Mouse (Mus musculus): Measurements from ENCODE around the gene Hjurp. TPM values are rescaled to one million over a fixed set of nuclear protein-coding genes. Genes with fewer than 3 reads are reported as not detected.

Gene Hjurp
- polyA plus RNA-seq (2012; rRNA removed) = 29.4 and 32.1 TPM in 2 replicates

- peak; percentile 100 for DNase-seq
- Histone ChIP-seq H3K4me3 (replicated peaks; ENCODE audit: extremely low read depth, low read depth, low read length) (peak within 1 kb of the TSS; percentile 67), H3K4me1 (ENCODE audit: control insufficient read depth, insufficient read depth, low read length) (peaks cover 7% of the 10 kb centered on the region; the same call in 1 of the 2 replicates)
- WGBS = under 1% methylated on average over 50 of the region's 50 CpGs
- no peak for TF ChIP-seq POLR2A (IDR thresholded peaks at IDR 0.05; ENCODE audit: borderline replicate concordance, extremely low read depth, low read depth, low read length)
- TF ChIP-seq CTCF (IDR thresholded peaks at IDR 0.05; ENCODE audit: insufficient read depth, low read length) = no peak
Measured at GRCm38 (mm10) chr1:88277098-88277817, at the start of gene Hjurp, which contains the start of gene Trpm8. Gene Hjurp, minus strand, starts transcription at chr1:88277633. Gene Trpm8, plus strand, starts transcription at chr1:88277661.

DNA sequence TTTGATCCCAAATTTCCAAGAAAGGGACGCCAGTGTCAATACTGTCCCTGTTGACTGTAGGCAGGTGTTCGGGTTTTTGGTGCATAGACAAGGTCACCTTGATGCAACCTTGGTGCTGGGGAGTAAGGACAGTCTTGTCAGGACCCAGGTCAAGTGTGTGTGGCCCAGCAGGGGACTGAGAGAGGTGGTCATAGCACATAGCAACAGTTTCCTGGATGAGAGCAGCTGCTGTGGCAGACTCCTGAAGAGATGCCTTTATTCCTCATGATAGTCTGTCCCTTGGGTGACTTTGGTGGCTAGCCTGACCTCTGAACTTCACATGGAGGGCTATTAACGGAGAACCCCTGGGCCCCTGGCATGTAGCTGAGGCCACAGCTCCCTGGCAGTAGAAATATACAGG is 45.7 kb upstream of the Hjurp start:
- Histone ChIP-seq H3K4me3 (replicated peaks; ENCODE audit: extremely low read depth, low read depth, low read length) (no peak overlapping the region), H3K4me1 (ENCODE audit: control insufficient read depth, insufficient read depth, low read length) (no peaks in the 10 kb centered on the region)
- WGBS = 76% methylated on average over 3 of the region's 3 CpGs
- TF ChIP-seq POLR2A (IDR thresholded peaks at IDR 0.05; ENCODE audit: borderline replicate concordance, extremely low read depth, low read depth, low read length) (no peak), CTCF (IDR thresholded peaks at IDR 0.05; ENCODE audit: insufficient read depth, low read length) (no peak)
- DNase-seq = no peak

DNA sequence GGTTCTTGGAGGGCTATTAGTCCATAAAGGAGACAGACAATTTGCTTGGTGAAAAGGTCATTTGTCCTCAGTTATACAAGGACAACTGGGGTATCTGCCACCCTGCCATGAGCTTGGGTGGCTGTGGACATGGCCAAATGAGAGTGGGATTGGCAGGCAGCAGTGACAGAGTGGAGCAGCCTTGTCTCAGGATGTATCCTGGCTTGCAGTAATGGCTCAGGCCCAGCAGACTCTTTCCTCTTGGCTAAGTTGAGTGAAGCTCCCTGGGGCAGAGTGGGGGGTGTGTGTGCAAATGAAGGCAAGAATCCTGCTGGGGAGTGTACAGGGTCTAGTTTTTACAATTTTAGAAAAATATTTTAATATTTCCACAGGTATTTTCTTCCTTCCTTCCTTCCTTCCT is 44.7 kb upstream of the Hjurp start:
- Histone ChIP-seq H3K4me3 (replicated peaks; ENCODE audit: extremely low read depth, low read depth, low read length) (no peak overlapping the region), H3K4me1 (ENCODE audit: control insufficient read depth, insufficient read depth, low read length) (no peaks in the 10 kb centered on the region)
- DNase-seq = no peak
- TF ChIP-seq CTCF (IDR thresholded peaks at IDR 0.05; ENCODE audit: insufficient read depth, low read length) = no peak
- no peak for TF ChIP-seq POLR2A (IDR thresholded peaks at IDR 0.05; ENCODE audit: borderline replicate concordance, extremely low read depth, low read depth, low read length)

DNA sequence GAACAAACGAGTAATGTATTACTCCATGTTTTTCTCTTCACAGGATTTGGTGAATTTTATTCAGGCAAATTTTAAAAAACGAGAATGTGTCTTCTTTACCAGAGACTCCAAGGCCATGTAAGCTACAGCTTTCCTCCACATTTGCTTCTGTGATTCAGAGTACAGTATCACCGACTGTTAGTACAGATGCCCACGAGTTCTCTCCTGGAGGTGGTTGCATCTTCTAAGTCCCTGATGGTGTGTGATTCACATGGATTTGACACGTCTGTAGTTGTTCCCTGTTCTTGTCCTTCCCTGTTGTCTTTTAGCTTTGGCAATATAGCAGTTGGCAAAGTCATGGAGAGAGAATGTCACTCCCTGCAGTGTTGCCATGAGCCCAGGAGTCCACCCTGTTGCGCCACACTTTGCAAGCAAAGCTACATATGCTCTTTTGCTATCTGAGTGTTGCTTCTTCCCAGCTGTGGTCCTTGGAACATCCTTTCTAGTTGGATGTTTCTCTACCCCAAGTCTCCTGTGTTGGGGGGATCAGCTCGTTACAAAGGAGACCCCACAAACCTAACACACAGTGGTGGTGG is 43.5 kb upstream of the Hjurp start:
- WGBS = 66% methylated on average over 7 of the region's 7 CpGs
- no peak for DNase-seq
- no peaks in the 10 kb centered on the region for H3K4me1 ChIP-seq (ENCODE audit: control insufficient read depth, insufficient read depth, low read length)
- TF ChIP-seq CTCF (IDR thresholded peaks at IDR 0.05; ENCODE audit: insufficient read depth, low read length) = no peak
- TF ChIP-seq POLR2A (IDR thresholded peaks at IDR 0.05; ENCODE audit: borderline replicate concordance, extremely low read depth, low read depth, low read length) = no peak
- H3K4me3 ChIP-seq (replicated peaks; ENCODE audit: extremely low read depth, low read depth, low read length) = no peak overlapping the region

DNA sequence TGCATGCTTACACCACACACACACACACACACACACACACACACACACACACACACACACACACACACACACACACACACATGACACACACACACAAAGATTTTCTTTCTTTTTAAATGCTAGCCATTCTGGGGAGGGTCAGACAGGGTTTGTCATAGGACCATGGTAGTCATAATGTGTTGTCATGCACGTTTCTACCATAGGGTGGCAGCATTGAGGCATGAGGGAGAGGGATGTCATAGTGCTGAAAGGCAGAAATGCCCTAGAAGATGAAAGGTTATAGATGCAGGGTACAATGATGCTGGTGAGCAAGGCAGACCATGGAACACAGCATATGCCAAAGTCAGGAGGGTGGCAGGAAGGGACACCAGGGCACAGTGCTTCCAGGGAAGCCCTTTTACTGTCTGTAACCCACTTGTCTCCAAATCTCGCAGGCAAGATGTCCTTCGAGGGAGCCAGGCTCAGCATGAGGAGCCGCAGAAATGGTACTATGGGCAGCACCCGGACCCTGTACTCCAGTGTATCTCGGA is 41.2 kb upstream of the Hjurp start:
- 74% methylated on average over 6 of the region's 6 CpGs for WGBS
- TF ChIP-seq CTCF (IDR thresholded peaks at IDR 0.05; ENCODE audit: insufficient read depth, low read length) (peak; percentile 32; the same call in 1 of the 2 replicates), POLR2A (IDR thresholded peaks at IDR 0.05; ENCODE audit: borderline replicate concordance, extremely low read depth, low read depth, low read length) (no peak)
- Histone ChIP-seq H3K4me1 (ENCODE audit: control insufficient read depth, insufficient read depth, low read length) (no peaks in the 10 kb centered on the region), H3K4me3 (replicated peaks; ENCODE audit: extremely low read depth, low read depth, low read length) (no peak overlapping the region)
- peak; percentile 54 for DNase-seq

DNA sequence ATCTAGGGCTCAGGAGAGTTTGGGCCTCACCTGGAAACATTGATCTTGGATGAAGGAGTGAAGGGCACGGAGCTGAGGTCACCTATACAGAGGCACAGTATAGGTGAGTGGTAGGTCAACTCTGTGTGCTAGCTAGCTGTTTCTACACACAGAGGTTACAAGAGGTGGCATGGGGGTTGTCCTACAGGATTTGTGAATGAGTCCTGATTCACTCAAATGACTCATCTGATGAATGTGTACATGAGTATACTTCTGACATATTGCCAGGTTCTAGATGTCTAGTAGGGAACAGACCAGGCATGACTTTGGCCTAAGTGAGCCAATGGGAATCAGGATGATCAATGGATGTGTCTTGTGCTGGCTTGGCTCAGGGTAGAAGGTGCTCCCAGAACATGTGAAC is 39.8 kb upstream of the Hjurp start:
- H3K4me3 ChIP-seq (replicated peaks; ENCODE audit: extremely low read depth, low read depth, low read length) = no peak overlapping the region
- no peak for DNase-seq
- TF ChIP-seq CTCF (IDR thresholded peaks at IDR 0.05; ENCODE audit: insufficient read depth, low read length) (no peak), POLR2A (IDR thresholded peaks at IDR 0.05; ENCODE audit: borderline replicate concordance, extremely low read depth, low read depth, low read length) (no peak)
- WGBS = 53% methylated on average over 1 of the region's 1 CpGs
- no peaks in the 10 kb centered on the region for H3K4me1 ChIP-seq (ENCODE audit: control insufficient read depth, insufficient read depth, low read length)

DNA sequence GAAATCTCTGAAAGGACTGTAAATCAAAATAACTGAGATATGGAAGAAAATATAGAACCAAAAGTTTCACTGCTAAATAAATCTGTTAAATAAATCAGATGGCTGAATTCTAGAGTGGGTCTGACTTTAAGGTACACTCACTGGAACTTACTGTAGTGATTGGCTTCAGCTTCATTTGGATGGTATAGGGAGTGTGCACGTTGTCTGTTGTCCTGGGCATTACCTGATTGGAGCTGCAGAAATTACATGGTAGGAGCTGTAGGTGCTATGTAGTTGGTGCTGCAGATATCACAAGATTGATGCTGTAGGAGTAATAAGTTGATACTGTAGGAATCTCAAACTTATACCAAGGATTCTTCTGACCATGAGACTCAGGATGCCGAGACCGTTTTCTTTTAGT is 32.9 kb upstream of the Hjurp start:
- Histone ChIP-seq H3K4me1 (ENCODE audit: control insufficient read depth, insufficient read depth, low read length) (no peaks in the 10 kb centered on the region), H3K4me3 (replicated peaks; ENCODE audit: extremely low read depth, low read depth, low read length) (no peak overlapping the region)
- WGBS = 65% methylated on average over 3 of the region's 3 CpGs
- no peak for TF ChIP-seq POLR2A (IDR thresholded peaks at IDR 0.05; ENCODE audit: borderline replicate concordance, extremely low read depth, low read depth, low read length)
- no peak for TF ChIP-seq CTCF (IDR thresholded peaks at IDR 0.05; ENCODE audit: insufficient read depth, low read length)
- no peak for DNase-seq

DNA sequence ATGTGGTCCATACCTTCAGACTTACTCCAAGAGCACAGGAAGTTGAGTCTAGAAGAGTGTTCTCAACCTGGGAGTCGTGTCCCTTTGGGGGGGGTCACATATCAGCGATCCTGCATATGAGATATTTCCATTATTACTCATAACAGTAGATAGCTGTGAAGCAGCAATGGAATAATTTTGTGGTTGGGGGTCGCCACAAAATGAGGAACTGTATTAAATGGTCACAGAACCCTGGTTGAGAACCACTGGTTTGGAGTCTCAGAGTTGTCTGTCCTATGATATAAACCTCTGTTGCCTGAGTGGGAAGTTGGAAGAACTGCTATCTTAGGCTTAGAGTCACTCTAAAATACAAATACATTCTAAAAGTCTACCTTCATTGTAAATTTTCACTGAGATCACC is 32.5 kb upstream of the Hjurp start:
- no peak for DNase-seq
- 42% methylated on average over 3 of the region's 3 CpGs for WGBS
- H3K4me1 ChIP-seq (ENCODE audit: control insufficient read depth, insufficient read depth, low read length) = no peaks in the 10 kb centered on the region
- H3K4me3 ChIP-seq (replicated peaks; ENCODE audit: extremely low read depth, low read depth, low read length) = no peak overlapping the region
- TF ChIP-seq POLR2A (IDR thresholded peaks at IDR 0.05; ENCODE audit: borderline replicate concordance, extremely low read depth, low read depth, low read length) = no peak

DNA sequence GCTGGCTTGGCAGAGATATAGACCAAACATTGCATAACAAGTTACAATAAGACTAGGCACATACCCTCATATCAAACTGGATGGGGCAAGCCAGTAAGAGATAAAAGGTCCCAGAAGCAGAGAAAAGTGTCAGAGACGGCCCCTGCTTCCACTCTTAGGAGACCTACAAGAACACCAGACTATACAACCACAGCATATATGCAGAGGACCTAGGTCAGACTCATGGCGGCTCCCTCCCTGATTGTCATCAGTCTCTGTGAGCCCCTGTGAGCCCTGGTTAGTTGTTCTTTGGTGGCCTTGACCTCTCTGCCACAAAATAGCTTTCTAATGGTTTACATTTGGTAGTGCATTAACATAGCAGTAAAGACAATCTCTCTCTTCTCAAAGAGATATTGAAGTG is 31.6 kb upstream of the Hjurp start:
- WGBS = 44% methylated on average over 2 of the region's 2 CpGs
- no peak for TF ChIP-seq POLR2A (IDR thresholded peaks at IDR 0.05; ENCODE audit: borderline replicate concordance, extremely low read depth, low read depth, low read length)
- no peak for TF ChIP-seq CTCF (IDR thresholded peaks at IDR 0.05; ENCODE audit: insufficient read depth, low read length)
- Histone ChIP-seq H3K4me1 (ENCODE audit: control insufficient read depth, insufficient read depth, low read length) (no peaks in the 10 kb centered on the region), H3K4me3 (replicated peaks; ENCODE audit: extremely low read depth, low read depth, low read length) (no peak overlapping the region)
- DNase-seq = no peak

DNA sequence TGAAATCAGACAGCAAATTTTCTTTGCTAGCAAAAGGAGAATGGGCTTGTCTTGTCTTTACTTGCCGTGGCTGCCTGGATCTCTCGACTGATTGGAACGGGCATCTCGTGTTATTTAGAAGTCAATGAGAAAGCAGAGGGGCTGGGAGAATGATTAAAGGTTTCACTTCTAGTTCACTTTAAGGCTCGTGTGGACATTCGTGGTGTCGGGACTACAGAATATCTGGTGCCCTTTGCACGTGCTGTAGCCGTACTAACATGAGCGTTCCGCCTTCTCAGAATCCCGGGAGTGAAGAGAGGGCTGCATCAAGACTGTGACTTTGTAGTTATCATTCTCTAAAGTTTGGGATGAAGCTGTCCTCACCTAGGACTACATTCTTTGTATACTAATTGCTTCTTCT is 29.7 kb upstream of the Hjurp start:
- Histone ChIP-seq H3K4me1 (ENCODE audit: control insufficient read depth, insufficient read depth, low read length) (no peaks in the 10 kb centered on the region), H3K4me3 (replicated peaks; ENCODE audit: extremely low read depth, low read depth, low read length) (no peak overlapping the region)
- no peak for DNase-seq
- WGBS = 64% methylated on average over 12 of the region's 12 CpGs
- TF ChIP-seq POLR2A (IDR thresholded peaks at IDR 0.05; ENCODE audit: borderline replicate concordance, extremely low read depth, low read depth, low read length) (no peak), CTCF (IDR thresholded peaks at IDR 0.05; ENCODE audit: insufficient read depth, low read length) (no peak)
